Mouse (Mus musculus) granulocyte monocyte progenitor cell, adult 5-6 weeks (primary cell): ENCODE results near the gene Rab30. TPM values are rescaled to one million over a fixed set of nuclear protein-coding genes. Genes with fewer than 3 reads are reported as not detected.

Experiments used
- ATAC-seq: replicated peaks from 2 replicates; pipeline ENCODE4 v1.8.0; 2016; ENCODE audit warnings: mild to moderate bottlenecking, moderate TSS enrichment, inconsistent platforms; ENCODE audit not compliant: poor library complexity, severe bottlenecking
- total RNA-seq, 2 experiments: library from RNA; stranded (forward) in 1 of 2; stranded (reverse) in 1 of 2; fragments of 200-712, 200-1000 nt in 1 of 2; fragments of >200 nt in 1 of 2; fragmentation: Nextera tagmentation in 1 of 2; gene quantifications; 2 replicates each; pipeline ENCODE4 v1.2.3; 2014 to 2017

The Rab30 gene
- total RNA-seq, 2 experiments from 2014 or later = not detected

DNA sequence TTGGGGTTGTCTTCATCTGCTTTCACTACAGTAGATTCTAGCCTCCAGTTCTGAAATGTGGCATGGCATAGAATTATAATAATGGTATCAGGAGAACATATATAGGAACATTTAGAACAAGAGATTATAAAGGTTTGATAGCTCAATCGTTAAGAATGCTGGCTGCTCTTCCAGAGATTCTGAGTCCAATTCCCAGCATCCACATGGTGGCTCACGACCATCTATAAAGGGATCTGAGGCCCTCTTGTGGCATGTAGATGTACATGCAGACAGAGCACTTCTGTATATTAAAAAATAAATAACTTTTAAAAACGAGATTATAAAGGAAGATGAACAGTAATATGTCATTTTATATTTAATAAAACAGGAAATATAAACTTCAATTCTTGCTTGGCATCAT, 152.1 kb downstream of the Rab30 start:
- peak; percentile 71 for ATAC-seq

Other genes with a start within 250 kb of the Rab30 start
- 19.5 and 25.7 TPM in 2 replicates for gene Ccdc90b, start 180.5 kb upstream of the Rab30 start, total RNA-seq (2014; fragmentation: Nextera tagmentation)
- gene Ccdc90b, start 180.5 kb upstream of the Rab30 start, total RNA-seq (2017) = 38.9 and 41.7 TPM in 2 replicates
- gene Ankrd42, start 104.5 kb upstream of the Rab30 start, total RNA-seq (2014; fragmentation: Nextera tagmentation) = not detected in 2 replicates
- 0.65 TPM in 1 of 2 replicates, not detected in the other for gene Ankrd42, start 104.5 kb upstream of the Rab30 start, total RNA-seq (2017)
- 36.0 and 69.1 TPM in 2 replicates for gene Pcf11, start 71.7 kb upstream of the Rab30 start, total RNA-seq (2014; fragmentation: Nextera tagmentation)
- gene Pcf11, start 71.7 kb upstream of the Rab30 start, total RNA-seq (2017) = 63.5 and 68.6 TPM in 2 replicates
- 7.9 and 19.5 TPM in 2 replicates for gene Ddias, start 132.6 kb downstream of the Rab30 start, total RNA-seq (2014; fragmentation: Nextera tagmentation)
- 10.9 and 13.7 TPM in 2 replicates for gene Ddias, start 132.6 kb downstream of the Rab30 start, total RNA-seq (2017)
- gene Prcp, start 132.9 kb downstream of the Rab30 start, total RNA-seq (2014; fragmentation: Nextera tagmentation) = 62.9 and 70.4 TPM in 2 replicates
- gene Prcp, start 132.9 kb downstream of the Rab30 start, total RNA-seq (2017) = 40.3 and 46.4 TPM in 2 replicates